Mouse (Mus musculus) cerebellum, postnatal 14 days (tissue): Measurements from ENCODE around the gene Ripor3.

ENCODE experiments used
- DNase-seq, 2 experiments: peaks; one replicate each; pipeline ENCODE4 v3.0.0; 2021; ENCODE audit warnings: mixed read lengths in 2 of 2

Ripor3 gene

GRCm38 (mm10) chr2:167984371-167984770 lies 26.0 kb downstream of the Ripor3 start:
- no peak for DNase-seq

- DNase-seq: peak; percentile 32 to 59
These were observed 27.8 kb downstream of the Ripor3 start for GRCm38 (mm10) chr2:167982646-167983045.

GRCm38 (mm10) chr2:167980391-167980790 lies 30.0 kb downstream of the Ripor3 start:
- DNase-seq: no peak

- DNase-seq: no peak
These were observed 32.1 kb downstream of the Ripor3 start for GRCm38 (mm10) chr2:167978271-167978670.

GRCm38 (mm10) chr2:167975746-167976145 lies 34.7 kb downstream of the Ripor3 start:
- no peak for DNase-seq

GRCm38 (mm10) chr2:167972809-167973208 lies 37.6 kb downstream of the Ripor3 start:
- DNase-seq: no peak

GRCm38 (mm10) chr2:167972146-167972545 lies 38.3 kb downstream of the Ripor3 start:
- no peak for DNase-seq

GRCm38 (mm10) chr2:167969851-167970541 lies 40.4 kb downstream of the Ripor3 start:
- peak; percentile 43 to 56 for DNase-seq

- DNase-seq: no peak
These were observed 41.9 kb downstream of the Ripor3 start for GRCm38 (mm10) chr2:167968504-167968903.

GRCm38 (mm10) chr2:167965911-167966310 lies 44.5 kb downstream of the Ripor3 start:
- DNase-seq: peak in 1 of 2 experiments; percentile 42

GRCm38 (mm10) chr2:167964320-167964719 lies 46.1 kb downstream of the Ripor3 start:
- no peak for DNase-seq

GRCm38 (mm10) chr2:167963778-167964300 lies 46.6 kb downstream of the Ripor3 start:
- DNase-seq: no peak

- no peak for DNase-seq
These were observed 47.2 kb downstream of the Ripor3 start for GRCm38 (mm10) chr2:167963176-167963575.

GRCm38 (mm10) chr2:167962347-167962746 lies 48.1 kb downstream of the Ripor3 start:
- DNase-seq: no peak

GRCm38 (mm10) chr2:167960584-167960983 lies 49.8 kb downstream of the Ripor3 start:
- DNase-seq: no peak

GRCm38 (mm10) chr2:167959996-167960395 lies 50.4 kb downstream of the Ripor3 start:
- DNase-seq: no peak

- DNase-seq: no peak
These were observed 51.0 kb downstream of the Ripor3 start for GRCm38 (mm10) chr2:167959384-167959911.

- DNase-seq: peak; percentile 71 to 80
These were observed 51.6 kb downstream of the Ripor3 start for GRCm38 (mm10) chr2:167958843-167959242.

- DNase-seq: peak; percentile 81 to 82
These were observed 52.2 kb downstream of the Ripor3 start for GRCm38 (mm10) chr2:167958082-167958788.

- no peak for DNase-seq
These were observed 52.9 kb downstream of the Ripor3 start for GRCm38 (mm10) chr2:167957539-167957938.

- DNase-seq: no peak
These were observed 55.5 kb downstream of the Ripor3 start for GRCm38 (mm10) chr2:167954928-167955327.

GRCm38 (mm10) chr2:167953819-167954218 lies 56.6 kb downstream of the Ripor3 start:
- DNase-seq: no peak

- DNase-seq: no peak
These were observed 58.9 kb downstream of the Ripor3 start for GRCm38 (mm10) chr2:167951301-167952211.
